Mouse (Mus musculus) ES-Bruce4 (cell line): ENCODE data around the gene Ints1. TPM values are rescaled to one million over a fixed set of nuclear protein-coding genes. Genes with fewer than 3 reads are reported as not detected.
"Not testable (repeated sequence)": the region's sequence is repeated elsewhere in the genome, so short reads cannot be mapped to it uniquely, and the experiment has no call there.

ENCODE experiments used
- H3K27ac ChIP-seq: 2 replicates; pipeline ENCODE4 v1.5.1; 2012; ENCODE audit warnings: low read length, inconsistent platforms; ENCODE audit not compliant: insufficient read depth
- H3K27me3 ChIP-seq: 2 replicates; pipeline ENCODE4 v1.6.1; 2012; ENCODE audit warnings: mild to moderate bottlenecking, low read length, inconsistent platforms; ENCODE audit not compliant: control insufficient read depth, poor library complexity, insufficient read depth, severe bottlenecking
- H3K36me3 ChIP-seq: 2 replicates; pipeline ENCODE4 v1.6.1; 2012; ENCODE audit warnings: inconsistent platforms, mild to moderate bottlenecking, low read length, moderate library complexity; ENCODE audit not compliant: control insufficient read depth, poor library complexity, insufficient read depth, severe bottlenecking
- H3K4me1 ChIP-seq: one replicate; pipeline ENCODE4 v1.8.1; 2011; ENCODE audit warnings: low read length; ENCODE audit not compliant: control insufficient read depth, insufficient read depth
- H3K4me3 ChIP-seq: 2 replicates; pipeline ENCODE4 v1.5.1; 2011; ENCODE audit warnings: low read depth, mild to moderate bottlenecking, low read length
- H3K9ac ChIP-seq: 2 replicates; pipeline ENCODE4 v1.6.1; 2012; ENCODE audit warnings: low read depth, mild to moderate bottlenecking, inconsistent platforms; ENCODE audit not compliant: poor library complexity, severe bottlenecking
- H3K9me3 ChIP-seq: replicated peaks from 2 replicates; pipeline ENCODE4 v1.6.1; 2012; ENCODE audit warnings: mild to moderate bottlenecking, low read length, inconsistent platforms; ENCODE audit not compliant: control insufficient read depth, poor library complexity, insufficient read depth, severe bottlenecking
- CTCF ChIP-seq: IDR thresholded peaks from one replicate; pipeline ENCODE4 v1.8.1; 2011; ENCODE audit warnings: low read depth, low read length
- EP300 ChIP-seq: IDR thresholded peaks from 2 replicates; pipeline ENCODE4 v1.6.1; 2011; ENCODE audit warnings: low read depth, low read length; ENCODE audit not compliant: insufficient read depth
- POLR2A ChIP-seq: IDR thresholded peaks from one replicate; pipeline ENCODE4 v1.8.1; 2011; ENCODE audit warnings: low read length; ENCODE audit not compliant: insufficient read depth
- polyA plus RNA-seq: library from polyadenylated mRNA; stranded (reverse); fragments of >200 nt; gene quantifications from 2 replicates; pipeline ENCODE4 v1.2.4, GENCODE M21; 2011; ENCODE audit warnings: low read depth; ENCODE audit not compliant: missing spikeins, insufficient read depth, insufficient read length

Gene Ints1
- polyA plus RNA-seq, 1 experiment = 54.6 TPM

- Histone ChIP-seq H3K27ac (no peak overlapping the region), H3K36me3 (0 out of 2 replicates have a peak, but pooled peaks cover 2% of the 10 kb centered on the region), H3K9me3 (no peaks in the 10 kb centered on the region), H3K27me3 (no peaks in the 10 kb centered on the region), H3K4me3 (no peak overlapping the region), H3K4me1 (no peaks in the 10 kb centered on the region), H3K9ac (no peak overlapping the region)
- TF ChIP-seq EP300 (no peak), CTCF (no peak), POLR2A (no peak)
Observed at GRCm38 (mm10) chr5:139756135-139756534, 19.3 kb downstream of the Ints1 start.

GRCm38 (mm10) chr5:139754753-139755152 lies 20.7 kb downstream of the Ints1 start:
- Histone ChIP-seq H3K9me3 (no peaks in the 10 kb centered on the region), H3K4me3 (no peak overlapping the region), H3K27ac (no peak overlapping the region), H3K4me1 (no peaks in the 10 kb centered on the region), H3K27me3 (no peaks in the 10 kb centered on the region), H3K36me3 (0 out of 2 replicates have a peak, but pooled peaks cover 2% of the 10 kb centered on the region), H3K9ac (no peak overlapping the region)
- TF ChIP-seq EP300 (no peak), CTCF (peak; percentile 92)

GRCm38 (mm10) chr5:139750535-139750934 lies 24.9 kb downstream of the Ints1 start:
- 0 out of 2 replicates have a peak, but pooled peaks cover 2% of the 10 kb centered on the region for H3K36me3 ChIP-seq
- H3K9me3 ChIP-seq = no peaks in the 10 kb centered on the region

GRCm38 (mm10) chr5:139749413-139750125 lies 25.9 kb downstream of the Ints1 start:
- H3K4me1 ChIP-seq = no peaks in the 10 kb centered on the region
- no peak for TF ChIP-seq POLR2A
- no peak for TF ChIP-seq EP300
- TF ChIP-seq CTCF = no peak
- H3K36me3 ChIP-seq = 0 out of 2 replicates have a peak, but pooled peaks cover 2% of the 10 kb centered on the region
- no peak overlapping the region for H3K9ac ChIP-seq
- H3K27me3 ChIP-seq = no peaks in the 10 kb centered on the region
- H3K9me3 ChIP-seq = no peaks in the 10 kb centered on the region
- no peak overlapping the region for H3K27ac ChIP-seq
- H3K4me3 ChIP-seq = no peak overlapping the region

More at GRCm38 (mm10) chr5:139750535-139750934, 24.9 kb downstream of the Ints1 start:
- no peaks in the 10 kb centered on the region for H3K27me3 ChIP-seq
- H3K27ac ChIP-seq = no peak overlapping the region
- H3K9ac ChIP-seq = no peak overlapping the region
- no peaks in the 10 kb centered on the region for H3K4me1 ChIP-seq
- H3K4me3 ChIP-seq = no peak overlapping the region
- TF ChIP-seq CTCF (peak; percentile 84), POLR2A (no peak), EP300 (no peak)

- TF ChIP-seq POLR2A = no peak
- TF ChIP-seq CTCF = peak; percentile 91
- Histone ChIP-seq H3K36me3 (no peaks in the 10 kb centered on the region), H3K4me3 (no peak overlapping the region), H3K27me3 (no peaks in the 10 kb centered on the region), H3K9me3 (no peaks in the 10 kb centered on the region), H3K9ac (no peak overlapping the region), H3K27ac (no peak overlapping the region), H3K4me1 (no peaks in the 10 kb centered on the region)
Observed at GRCm38 (mm10) chr5:139745771-139746170, 29.7 kb downstream of the Ints1 start.

GRCm38 (mm10) chr5:139742640-139743039 lies 32.8 kb downstream of the Ints1 start:
- not testable (repeated sequence) for H3K4me3 ChIP-seq, H3K9ac ChIP-seq, H3K27ac ChIP-seq, H3K27me3 ChIP-seq, H3K9me3 ChIP-seq, H3K36me3 ChIP-seq, H3K4me1 ChIP-seq
